Mouse (Mus musculus): ENCODE data around the gene Hydin.
"Not testable (repeated sequence)": the region's sequence is repeated elsewhere in the genome, so short reads cannot be mapped to it uniquely, and the experiment has no call there.

Gene Hydin

GRCm38 (mm10) chr8:110319586-110319985 lies 52.8 kb downstream of the Hydin start:
- POLR2A ChIA-PET = no interaction called here
- CTCF ChIA-PET = no interaction called here

- ChIA-PET POLR2A (no interaction called here), CTCF (no interaction called here)
Measured at GRCm38 (mm10) chr8:110321446-110321845, 54.7 kb downstream of the Hydin start.

- ChIA-PET POLR2A (no interaction called here), CTCF (no interaction called here)
Measured at GRCm38 (mm10) chr8:110323981-110324574, 57.3 kb downstream of the Hydin start.

GRCm38 (mm10) chr8:110327120-110327519 lies 60.3 kb downstream of the Hydin start:
- POLR2A ChIA-PET = not testable (repeated sequence)
- CTCF ChIA-PET = interaction anchor here in 2 of 4 experiments (0.7 to 0.8 kb wide), 2 partner anchors 31 to 74 kb away, joined by 3 to 5 read pairs; no protein-coding TSS in a partner anchor

- ChIA-PET CTCF (interaction anchor here in 1 of 4 experiments (0.5 kb wide), 1 partner anchor 395 kb away, joined by 4 read pairs; no protein-coding TSS in a partner anchor), POLR2A (no interaction called here)
Measured at GRCm38 (mm10) chr8:110333376-110333775, 66.6 kb downstream of the Hydin start.

- POLR2A ChIA-PET = interaction anchor here in 1 of 4 experiments (0.6 kb wide), 1 partner anchor 600 kb away, joined by 6 read pairs; no protein-coding TSS in a partner anchor
- CTCF ChIA-PET = interaction anchor here in 1 of 4 experiments (0.6 kb wide), 1 partner anchor 803 kb away, joined by 3 read pairs; no protein-coding TSS in a partner anchor
Measured at GRCm38 (mm10) chr8:110339447-110339846, 72.7 kb downstream of the Hydin start.

- CTCF ChIA-PET = no interaction called here
- POLR2A ChIA-PET = interaction anchor here in 1 of 4 experiments (0.6 kb wide), 1 partner anchor 226 kb away, joined by 3 read pairs; no protein-coding TSS in a partner anchor
Measured at GRCm38 (mm10) chr8:110340090-110340703, 73.4 kb downstream of the Hydin start.

GRCm38 (mm10) chr8:110345697-110346394 lies 79.1 kb downstream of the Hydin start:
- CTCF ChIA-PET = no interaction called here
- POLR2A ChIA-PET = no interaction called here

- CTCF ChIA-PET = interaction anchor here in 1 of 4 experiments (0.5 to 0.6 kb wide), 2 partner anchors 26 to 178 kb away, joined by 3 to 5 read pairs; no protein-coding TSS in a partner anchor
- POLR2A ChIA-PET = interaction anchor here in 1 of 4 experiments (0.6 kb wide), 1 partner anchor 175 kb away, joined by 4 read pairs; no protein-coding TSS in a partner anchor
Measured at GRCm38 (mm10) chr8:110346915-110347314, 80.1 kb downstream of the Hydin start.

- POLR2A ChIA-PET = interaction anchor here in 1 of 4 experiments (0.6 kb wide), 1 partner anchor 535 kb away, joined by 3 read pairs; no protein-coding TSS in a partner anchor
- CTCF ChIA-PET = no interaction called here
Measured at GRCm38 (mm10) chr8:110350725-110351124, 83.9 kb downstream of the Hydin start.

- POLR2A ChIA-PET = no interaction called here
Measured at GRCm38 (mm10) chr8:110351909-110352308, 85.1 kb downstream of the Hydin start.

GRCm38 (mm10) chr8:110362975-110363374 lies 96.2 kb downstream of the Hydin start:
- ChIA-PET CTCF (no interaction called here), POLR2A (no interaction called here)

More at GRCm38 (mm10) chr8:110351909-110352308, 85.1 kb downstream of the Hydin start:
- CTCF ChIA-PET = no interaction called here

GRCm38 (mm10) chr8:110372836-110373235 lies 106.1 kb downstream of the Hydin start:
- POLR2A ChIA-PET = interaction anchor here in 1 of 4 experiments (0.5 kb wide), 1 partner anchor 118 kb away, joined by 3 read pairs; no protein-coding TSS in a partner anchor
- CTCF ChIA-PET = interaction anchor here in 3 of 4 experiments (0.7 to 1.0 kb wide), 4 partner anchors 26 to 244 kb away, joined by 3 to 5 read pairs (median 3); partner anchors contain the start of gene Calb2 (in 1 of the 3)

- ChIA-PET POLR2A (interaction anchor here in 2 of 4 experiments (0.6 to 0.7 kb wide), 2 partner anchors 18 to 806 kb away, joined by 3 read pairs; no protein-coding TSS in a partner anchor), CTCF (interaction anchor here (0.6 to 1.0 kb wide), 6 partner anchors 18 to 584 kb away, joined by 3 to 6 read pairs (median 4); partner anchors contain the start of gene Calb2 (in 1 of the 4))
Measured at GRCm38 (mm10) chr8:110373695-110374094, 106.9 kb downstream of the Hydin start.

GRCm38 (mm10) chr8:110382751-110383150 lies 116.0 kb downstream of the Hydin start:
- ChIA-PET CTCF (interaction anchor here in 1 of 4 experiments (0.6 kb wide), 1 partner anchor 645 kb away, joined by 3 read pairs; the partner anchor contains the start of gene Atxn1l), POLR2A (interaction anchor here in 1 of 4 experiments (1.2 kb wide), 2 partner anchors 140 to 678 kb away, joined by 3 read pairs; partner anchors contain the start of gene Zfp821)

- POLR2A ChIA-PET, CTCF ChIA-PET: not testable (repeated sequence)
Measured at GRCm38 (mm10) chr8:110384632-110385031, 117.9 kb downstream of the Hydin start.

GRCm38 (mm10) chr8:110395656-110396055 lies 128.9 kb downstream of the Hydin start:
- CTCF ChIA-PET = interaction anchor here in 1 of 4 experiments (0.6 kb wide), 1 partner anchor 300 kb away, joined by 4 read pairs; no protein-coding TSS in a partner anchor

GRCm38 (mm10) chr8:110400536-110400935 lies 133.8 kb downstream of the Hydin start:
- ChIA-PET CTCF (interaction anchor here in 1 of 4 experiments (0.6 kb wide), 1 partner anchor 73 kb away, joined by 5 read pairs; no protein-coding TSS in a partner anchor), POLR2A (no interaction called here)

More at GRCm38 (mm10) chr8:110395656-110396055, 128.9 kb downstream of the Hydin start:
- POLR2A ChIA-PET = interaction anchor here in 1 of 4 experiments (1.2 kb wide), 1 partner anchor 20 kb away, joined by 3 read pairs; no protein-coding TSS in a partner anchor

- POLR2A ChIA-PET = interaction anchor here in 2 of 4 experiments (1.0 to 2.0 kb wide), 2 partner anchors 12 to 13 kb away, joined by 3 to 5 read pairs; no protein-coding TSS in a partner anchor
- CTCF ChIA-PET = no interaction called here
Measured at GRCm38 (mm10) chr8:110402311-110402710, 135.5 kb downstream of the Hydin start.

Data from embryonic stem cell, embryonic (primary cell).